Mouse (Mus musculus) intestine, embryonic 14.5 days (tissue): ENCODE measurements around the gene Olfr155. TPM values are rescaled to one million over a fixed set of nuclear protein-coding genes. Genes with fewer than 3 reads are reported as not detected.

Experiments
- ATAC-seq: fragments of 200-750 bp; cut with Nextera tagmentation; replicated peaks from 2 replicates; pipeline ENCODE4 v1.8.0; 2017; ENCODE audit warnings: low read depth, moderate number of reproducible peaks, moderate TSS enrichment, moderate library complexity; ENCODE audit not compliant: low FRiP score, low TSS enrichment
- DNase-seq: peaks from one replicate; pipeline ENCODE4 v3.0.0-alpha.2; 2018; ENCODE audit warnings: low spot score
- H3K27ac ChIP-seq: fragments of 300-500 bp; sonication (generic); 2 replicates; pipeline ENCODE4 v1.5.1; 2014; ENCODE audit warnings: low read depth, mild to moderate bottlenecking, control low read depth
- H3K27me3 ChIP-seq: fragments of 300-500 bp; sonication (generic); replicated peaks from 2 replicates; pipeline ENCODE4 v1.6.1; 2014; ENCODE audit warnings: low read length, control low read depth; ENCODE audit not compliant: control insufficient read depth, insufficient read depth
- H3K36me3 ChIP-seq: fragments of 300-500 bp; sonication (generic); 2 replicates; pipeline ENCODE4 v1.6.1; 2014; ENCODE audit warnings: low read length, control low read depth; ENCODE audit not compliant: control insufficient read depth, insufficient read depth
- H3K4me1 ChIP-seq: fragments of 300-500 bp; sonication (generic); replicated peaks from 2 replicates; pipeline ENCODE4 v1.6.1; 2014; ENCODE audit warnings: low read length, control low read depth, mixed read lengths; ENCODE audit not compliant: control insufficient read depth, insufficient read depth
- H3K4me2 ChIP-seq: fragments of 300-500 bp; sonication (generic); 2 replicates; pipeline ENCODE4 v1.6.1; 2014; ENCODE audit warnings: low read length
- H3K4me3 ChIP-seq: fragments of 300-500 bp; sonication (generic); 2 replicates; pipeline ENCODE4 v1.5.1; 2014; ENCODE audit warnings: low read depth, low read length, control low read depth, mixed read lengths
- H3K9ac ChIP-seq: fragments of 300-500 bp; sonication (generic); 2 replicates; pipeline ENCODE4 v1.6.1; 2014; ENCODE audit warnings: mild to moderate bottlenecking, low read length
- H3K9me3 ChIP-seq: fragments of 300-500 bp; sonication (generic); 2 replicates; pipeline ENCODE4 v1.6.1; 2016; ENCODE audit warnings: low read length, control low read depth; ENCODE audit not compliant: control insufficient read depth
- WGBS: fragments of 180-500 bp; shearing (Covaris S2); extraction: QIAGEN DNeasy Blood & Tissue Kit; methylation state at CpG from one replicate; pipeline ENCODE4 v1.1.7; 2014; 5-methylcytosine and 5-hydroxymethylcytosine counted together
- polyA plus RNA-seq: library from polyadenylated mRNA; unstranded; fragments of >200 nt; fragmentation: Nextera tagmentation; extraction: Ambion mirVana; gene quantifications from 2 replicates; pipeline ENCODE4 v1.2.1, GENCODE M21; 2014

The Olfr155 gene
- polyA plus RNA-seq, 1 experiment from 2014 or later, result not detected

DNA sequence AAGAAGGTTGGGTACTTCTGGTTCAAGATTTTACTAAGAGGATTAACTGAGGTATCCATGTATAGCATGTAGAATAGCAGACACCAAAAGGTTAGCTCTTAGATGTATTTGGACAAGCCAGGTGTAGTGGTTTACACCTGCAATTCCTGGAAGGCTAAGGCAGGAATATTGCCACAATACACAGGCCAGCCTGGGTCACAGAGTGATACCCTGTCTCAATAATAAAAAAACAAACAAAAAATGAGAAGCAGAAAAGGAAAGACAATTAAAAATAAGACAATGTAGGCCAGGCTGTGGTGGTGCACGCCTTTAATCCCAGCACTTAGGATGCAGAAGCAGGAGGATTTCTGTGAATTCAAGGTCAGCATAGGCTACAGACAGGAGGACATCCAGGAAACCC, 25.9 kb downstream of the Olfr155 start:
- Histone ChIP-seq H3K27ac (no peak overlapping the region), H3K4me1 (peaks cover 21% of the 10 kb centered on the region), H3K9ac (no peak overlapping the region), H3K36me3 (no peaks in the 10 kb centered on the region), H3K4me3 (no peak overlapping the region), H3K27me3 (no peaks in the 10 kb centered on the region), H3K4me2 (no peak overlapping the region), H3K9me3 (no peaks in the 10 kb centered on the region)
- no peak for DNase-seq
- 95% methylated on average over 1 of the region's 1 CpGs for WGBS
- ATAC-seq, result no peak

DNA sequence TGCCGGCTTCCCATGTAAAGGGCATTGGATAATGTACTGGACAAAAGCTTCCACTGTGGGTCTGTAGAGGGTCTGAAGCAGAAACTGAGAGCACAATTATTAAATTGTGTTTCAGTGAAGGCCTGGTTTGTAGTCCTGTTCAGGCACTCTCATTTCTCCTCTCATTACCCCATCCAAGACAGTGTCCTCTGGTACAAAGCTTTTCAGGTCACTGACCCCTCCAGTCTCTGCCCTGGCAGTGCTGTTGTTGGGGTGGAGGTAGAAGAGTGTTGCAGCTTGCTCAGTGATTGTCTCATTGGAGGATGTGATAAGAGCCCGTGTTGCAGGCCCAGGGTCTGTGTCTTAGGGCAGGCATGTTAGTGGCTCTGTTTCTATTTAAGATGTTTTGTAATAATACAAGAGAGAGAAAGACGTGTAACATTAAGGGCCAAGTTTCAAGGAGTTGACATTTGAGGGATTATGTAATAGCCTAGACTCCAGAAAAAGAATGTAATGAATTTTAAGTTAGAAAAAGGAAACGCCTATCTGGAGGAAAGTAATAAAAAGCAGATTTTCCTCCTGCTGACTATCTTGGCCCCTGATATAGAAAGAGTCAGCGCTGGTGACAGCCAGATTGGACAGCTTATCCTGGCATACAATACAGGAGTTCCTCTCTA, 26.9 kb downstream of the Olfr155 start:
- Histone ChIP-seq H3K9me3 (no peaks in the 10 kb centered on the region), H3K4me1 (peaks cover 21% of the 10 kb centered on the region), H3K27me3 (no peaks in the 10 kb centered on the region), H3K9ac (no peak overlapping the region), H3K4me2 (no peak overlapping the region), H3K4me3 (no peak overlapping the region), H3K36me3 (no peaks in the 10 kb centered on the region), H3K27ac (no peak overlapping the region)
- DNase-seq (no peak), ATAC-seq (no peak)
- 32% methylated on average over 5 of the region's 5 CpGs for whole genome bisulfite sequencing

GRCm38 (mm10) chr4:43879566-43879965, 28.2 kb downstream of the Olfr155 start:
- WGBS, result 78% methylated on average over 6 of the region's 6 CpGs
- Histone ChIP-seq H3K4me3 (no peak overlapping the region), H3K9ac (no peak overlapping the region), H3K4me2 (no peak overlapping the region), H3K27me3 (no peaks in the 10 kb centered on the region), H3K9me3 (no peaks in the 10 kb centered on the region), H3K4me1 (peaks cover 32% of the 10 kb centered on the region), H3K27ac (no peak overlapping the region), H3K36me3 (no peaks in the 10 kb centered on the region)
- no peak for ATAC-seq
- DNase-seq, result no peak

GRCm38 (mm10) chr4:43884196-43884595, 32.8 kb downstream of the Olfr155 start:
- no peaks in the 10 kb centered on the region for H3K9me3 ChIP-seq
- H3K27ac ChIP-seq, result no peak overlapping the region
- no peak overlapping the region for H3K9ac ChIP-seq
- 28% methylated on average over 4 of the region's 4 CpGs for WGBS
- no peaks in the 10 kb centered on the region for H3K36me3 ChIP-seq
- DNase-seq (no peak), ATAC-seq (no peak)
- H3K4me2 ChIP-seq, result no peak overlapping the region
- no peak overlapping the region for H3K4me3 ChIP-seq
- peaks cover 16% of the 10 kb centered on the region for H3K4me1 ChIP-seq
- H3K27me3 ChIP-seq, result no peaks in the 10 kb centered on the region

GRCm38 (mm10) chr4:43891247-43891646, 39.9 kb downstream of the Olfr155 start:
- Histone ChIP-seq H3K9me3 (no peaks in the 10 kb centered on the region), H3K27me3 (no peaks in the 10 kb centered on the region), H3K9ac (no peak overlapping the region), H3K36me3 (no peaks in the 10 kb centered on the region), H3K4me2 (no peak overlapping the region), H3K4me3 (no peak overlapping the region), H3K27ac (no peak overlapping the region), H3K4me1 (no peaks in the 10 kb centered on the region)
- WGBS, result 89% methylated on average over 3 of the region's 3 CpGs
- ATAC-seq (no peak), DNase-seq (no peak)

DNA sequence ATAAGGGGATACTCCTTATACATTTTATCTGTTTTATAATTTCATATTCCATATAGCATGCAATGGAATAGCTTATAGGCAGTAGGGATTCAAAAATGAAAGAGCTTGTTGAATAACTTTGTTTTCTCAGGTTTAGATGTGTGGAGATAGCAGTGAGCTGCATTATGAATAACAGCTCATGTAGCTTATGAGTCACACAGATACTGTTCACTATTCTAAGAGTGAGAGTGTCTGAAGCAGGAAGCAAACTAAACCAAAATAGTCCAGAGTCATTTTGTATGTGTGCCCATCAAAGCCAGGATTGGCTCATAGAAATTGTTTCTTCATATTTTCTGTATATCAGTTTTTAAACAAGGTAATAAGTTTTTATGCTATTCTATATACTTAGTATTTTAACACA, 45.8 kb downstream of the Olfr155 start:
- no peak overlapping the region for H3K4me3 ChIP-seq
- no peak overlapping the region for H3K4me2 ChIP-seq
- peaks cover 38% of the 10 kb centered on the region for H3K36me3 ChIP-seq
- ATAC-seq, result no peak
- H3K9me3 ChIP-seq, result no peaks in the 10 kb centered on the region
- no peak overlapping the region for H3K9ac ChIP-seq
- no peaks in the 10 kb centered on the region for H3K4me1 ChIP-seq
- no peaks in the 10 kb centered on the region for H3K27me3 ChIP-seq
- no peak for DNase-seq
- no peak overlapping the region for H3K27ac ChIP-seq

GRCm38 (mm10) chr4:43899197-43899596, 47.8 kb downstream of the Olfr155 start:
- H3K36me3 ChIP-seq, result peaks cover 47% of the 10 kb centered on the region
- H3K4me1 ChIP-seq, result no peaks in the 10 kb centered on the region
- DNase-seq (no peak), ATAC-seq (no peak)
- no peaks in the 10 kb centered on the region for H3K9me3 ChIP-seq
- H3K27me3 ChIP-seq, result no peaks in the 10 kb centered on the region
- no peak overlapping the region for H3K27ac ChIP-seq
- no peak overlapping the region for H3K4me3 ChIP-seq
- H3K4me2 ChIP-seq, result no peak overlapping the region
- WGBS, result 41% methylated on average over 8 of the region's 8 CpGs
- H3K9ac ChIP-seq, result no peak overlapping the region

- Histone ChIP-seq H3K36me3 (peaks cover 36% of the 10 kb centered on the region), H3K9me3 (no peaks in the 10 kb centered on the region), H3K27me3 (no peaks in the 10 kb centered on the region), H3K4me1 (no peaks in the 10 kb centered on the region), H3K27ac (no peak overlapping the region), H3K4me2 (no peak overlapping the region), H3K9ac (no peak overlapping the region), H3K4me3 (no peak overlapping the region)
- ATAC-seq (no peak), DNase-seq (no peak)
- 72% methylated on average over 7 of the region's 7 CpGs for WGBS
These were observed 52.3 kb downstream of the Olfr155 start for GRCm38 (mm10) chr4:43903690-43904089.

GRCm38 (mm10) chr4:43906443-43906842, 55.1 kb downstream of the Olfr155 start:
- H3K27me3 ChIP-seq, result no peaks in the 10 kb centered on the region
- DNase-seq (peak; percentile 67), ATAC-seq (no peak)
- no peak overlapping the region for H3K4me3 ChIP-seq
- no peak overlapping the region for H3K27ac ChIP-seq
- no peak overlapping the region for H3K4me2 ChIP-seq
- 27% methylated on average over 6 of the region's 6 CpGs for WGBS
- no peaks in the 10 kb centered on the region for H3K9me3 ChIP-seq
- peaks cover 18% of the 10 kb centered on the region for H3K36me3 ChIP-seq
- H3K4me1 ChIP-seq, result no peaks in the 10 kb centered on the region
- H3K9ac ChIP-seq, result no peak overlapping the region
